Mouse (Mus musculus) spleen, postnatal 36 days (tissue): ENCODE measurements at regions not wholly inside any gene's neighbourhood (a gene's known extent, or its start where the extent isn't known, plus 50 kb on each side); places are given as distances from the start of the nearest gene placed in this dataset.

ENCODE experiments used
- DNase-seq, 2 experiments: peaks; one replicate each; pipeline ENCODE4 v3.0.0; 2022; ENCODE audit warnings: low spot score in 2 of 2, mixed read lengths in 1 of 2

GRCm38 (mm10) chr5:119216146-119216545 lies 454.3 kb upstream of the Tbx3 start:
- no peak for DNase-seq

GRCm38 (mm10) chr5:119217077-119217476 lies 453.4 kb upstream of the Tbx3 start:
- no peak for DNase-seq

GRCm38 (mm10) chr5:119228691-119229090 lies 441.8 kb upstream of the Tbx3 start:
- no peak for DNase-seq

GRCm38 (mm10) chr5:119232941-119233340 lies 437.5 kb upstream of the Tbx3 start:
- DNase-seq: no peak

GRCm38 (mm10) chr5:119235884-119236283 lies 434.6 kb upstream of the Tbx3 start:
- DNase-seq: no peak

GRCm38 (mm10) chr5:119246824-119247223 lies 423.6 kb upstream of the Tbx3 start:
- DNase-seq: no peak

- no peak for DNase-seq
These were observed 421.8 kb upstream of the Tbx3 start for GRCm38 (mm10) chr5:119248626-119249025.

- no peak for DNase-seq
These were observed 421.2 kb upstream of the Tbx3 start for GRCm38 (mm10) chr5:119249124-119249718.

- no peak for DNase-seq
These were observed 419.0 kb upstream of the Tbx3 start for GRCm38 (mm10) chr5:119251311-119252047.

- no peak for DNase-seq
These were observed 412.9 kb upstream of the Tbx3 start for GRCm38 (mm10) chr5:119257374-119258120.

- DNase-seq: no peak
These were observed 411.6 kb upstream of the Tbx3 start for GRCm38 (mm10) chr5:119258831-119259230.

GRCm38 (mm10) chr5:119265149-119265890 lies 405.1 kb upstream of the Tbx3 start:
- DNase-seq: no peak

GRCm38 (mm10) chr5:119271234-119271852 lies 399.1 kb upstream of the Tbx3 start:
- no peak for DNase-seq

GRCm38 (mm10) chr5:119273203-119273602 lies 397.3 kb upstream of the Tbx3 start:
- DNase-seq: no peak

- no peak for DNase-seq
These were observed 396.9 kb upstream of the Tbx3 start for GRCm38 (mm10) chr5:119273615-119274014.

GRCm38 (mm10) chr5:119274817-119275494 lies 395.5 kb upstream of the Tbx3 start:
- no peak for DNase-seq

GRCm38 (mm10) chr5:119280146-119280545 lies 390.3 kb upstream of the Tbx3 start:
- DNase-seq: no peak

GRCm38 (mm10) chr5:119289808-119290207 lies 380.7 kb upstream of the Tbx3 start:
- no peak for DNase-seq

- DNase-seq: no peak
These were observed 378.1 kb upstream of the Tbx3 start for GRCm38 (mm10) chr5:119292323-119292722.

GRCm38 (mm10) chr5:119292889-119293288 lies 377.6 kb upstream of the Tbx3 start:
- DNase-seq: no peak

GRCm38 (mm10) chr5:119299311-119299710 lies 371.2 kb upstream of the Tbx3 start:
- DNase-seq: no peak
